Mouse (Mus musculus) lung, postnatal 0 days (tissue): Measurements from ENCODE around the gene Ankrd9.

ENCODE experiments used
- CTCF ChIP-seq: IDR thresholded peaks from 2 replicates; pipeline ENCODE4 v1.5.1; 2016; ENCODE audit warnings: antibody characterized with exemption, mild to moderate bottlenecking
- EP300 ChIP-seq: IDR thresholded peaks from 2 replicates; pipeline ENCODE4 v1.6.1; 2016; ENCODE audit warnings: antibody characterized with exemption, mild to moderate bottlenecking, control low read depth

DNA sequence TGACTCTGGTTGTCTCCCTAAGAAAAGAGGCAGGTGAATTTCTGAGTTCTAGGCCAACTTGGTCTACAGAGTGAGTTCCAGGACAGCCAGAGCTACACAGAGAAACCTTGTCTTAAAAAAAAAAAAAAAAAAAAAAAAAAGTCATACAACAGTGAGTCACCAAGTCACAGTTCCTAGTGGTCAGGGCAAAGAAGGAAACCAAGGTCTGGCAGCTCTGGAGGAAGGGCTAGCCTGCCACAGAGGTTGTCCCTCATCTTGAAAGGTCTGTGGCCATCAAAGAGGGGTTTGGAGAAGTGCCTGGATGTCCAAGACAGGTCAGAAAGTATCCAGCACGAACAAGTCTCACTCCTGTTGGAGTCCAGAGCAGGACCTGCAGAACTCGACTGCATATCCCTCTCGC is 38.0 kb upstream of the Ankrd9 start:
- no peak for TF ChIP-seq CTCF
- TF ChIP-seq EP300: no peak
